Mouse (Mus musculus): ENCODE data around the gene Arl4d.
"Not testable (repeated sequence)": the region's sequence is repeated elsewhere in the genome, so short reads cannot be mapped to it uniquely, and the experiment has no call there.

The Arl4d gene

DNA sequence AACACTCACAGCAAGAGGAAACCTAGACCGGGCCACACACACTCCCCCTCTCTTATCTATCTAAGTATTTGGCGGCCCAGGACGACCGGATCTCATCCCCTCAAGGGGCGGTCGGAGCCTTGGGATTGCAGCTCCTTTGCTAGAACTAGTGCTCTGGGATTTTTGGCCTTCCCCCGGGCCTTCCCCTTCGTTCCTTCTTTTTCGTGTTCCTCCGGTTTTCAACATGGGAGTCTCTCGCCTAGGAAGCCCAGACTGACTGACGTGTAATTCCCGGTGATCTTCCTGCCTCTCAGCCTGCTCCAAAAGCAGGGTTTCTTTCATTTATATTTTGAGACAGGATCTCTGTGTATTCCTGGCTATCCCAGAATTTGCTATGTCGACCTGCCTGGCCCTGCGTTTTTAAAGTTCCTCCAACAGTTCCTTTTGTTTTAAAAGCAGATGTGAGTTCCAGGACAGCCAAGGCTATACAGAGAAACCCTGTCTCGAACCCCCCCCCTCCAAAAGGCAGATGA lies 19.0 kb upstream of the Arl4d start:
- DNase-seq = not testable (repeated sequence)

DNA sequence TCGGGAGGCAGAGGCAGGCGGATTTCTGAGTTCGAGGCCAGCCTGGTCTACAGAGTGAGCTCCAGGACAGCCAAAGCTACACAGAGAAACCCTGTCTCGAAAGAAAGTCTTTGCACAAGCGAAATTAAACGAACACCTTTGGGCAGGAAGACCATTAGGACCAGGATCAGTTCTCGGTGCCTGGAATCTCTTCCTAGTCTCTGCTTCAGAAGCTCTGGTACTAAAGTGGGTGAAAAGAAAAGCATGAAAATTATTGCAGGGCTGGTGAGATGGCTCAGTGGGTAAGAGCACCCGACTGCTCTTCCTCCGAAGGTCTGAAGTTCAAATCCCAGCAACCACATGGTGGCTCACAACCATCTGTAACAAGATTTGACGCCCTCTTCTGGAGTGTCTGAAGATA lies 18.2 kb upstream of the Arl4d start:
- DNase-seq = not testable (repeated sequence)

- no peak for DNase-seq
Observed at GRCm38 (mm10) chr11:101656356-101656755, 9.0 kb upstream of the Arl4d start.

- no peak for DNase-seq
Observed at GRCm38 (mm10) chr11:101657528-101657885, 7.8 kb upstream of the Arl4d start.

- DNase-seq = peak; percentile 89 to 91
Observed at GRCm38 (mm10) chr11:101657886-101658750, 7.2 kb upstream of the Arl4d start.

DNA sequence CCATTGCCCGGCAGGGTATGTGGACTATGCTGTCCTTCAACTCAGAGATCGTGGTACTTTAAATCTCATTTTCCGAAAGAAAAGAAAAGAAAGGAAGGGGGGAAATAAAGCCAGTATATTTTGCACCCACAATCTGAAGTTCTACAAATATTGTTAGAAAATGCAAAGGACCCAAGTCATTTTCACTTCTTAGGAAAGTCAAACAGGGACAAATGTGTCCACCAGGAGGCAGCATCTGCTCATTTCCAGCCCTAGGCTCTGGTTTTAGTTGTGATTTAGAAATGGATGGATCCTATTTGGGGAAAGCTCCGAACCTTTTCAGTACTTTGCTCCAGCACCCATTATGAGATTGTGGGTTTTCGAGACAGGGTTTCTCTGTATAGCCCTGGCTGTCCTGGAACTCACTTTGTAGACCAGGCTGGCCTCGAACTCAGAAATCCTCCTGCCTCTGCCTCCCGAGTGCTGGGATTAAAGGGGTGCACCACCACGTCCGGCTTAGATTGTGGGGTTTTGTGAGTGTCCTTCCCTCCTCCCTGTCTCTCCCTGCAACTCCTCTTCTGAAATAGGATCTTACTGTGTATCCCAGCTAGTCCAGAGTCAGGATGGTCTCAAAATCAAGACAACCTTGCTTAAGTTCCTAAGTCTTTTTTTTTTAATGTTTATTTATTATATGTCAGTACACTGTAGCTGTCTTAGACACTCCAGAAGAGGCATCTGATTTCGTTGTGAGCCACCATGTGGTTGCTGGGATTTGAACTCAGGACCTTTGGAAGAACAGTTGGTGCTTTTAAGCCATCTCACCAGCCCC lies 6.4 kb upstream of the Arl4d start:
- peak; percentile 78 to 80 for DNase-seq

DNA sequence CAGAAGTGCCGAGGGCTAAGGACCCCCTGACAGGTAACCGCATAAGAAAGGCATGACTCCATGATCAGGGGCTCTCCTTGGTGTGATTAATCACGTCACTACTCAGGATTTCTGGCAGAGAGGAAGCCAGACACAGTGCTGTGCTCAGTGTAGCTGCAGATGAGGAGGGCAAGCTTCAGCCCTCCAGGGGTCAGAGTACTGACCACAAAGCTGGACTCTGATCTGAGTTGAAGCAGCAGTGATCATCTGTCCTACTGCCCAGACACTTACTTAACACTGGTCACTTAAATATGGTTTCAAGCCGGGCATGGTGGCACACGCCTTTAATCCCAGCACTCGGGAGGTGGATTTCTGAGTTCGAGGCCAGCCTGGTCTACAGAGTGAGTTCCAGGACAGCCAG lies 4.2 kb upstream of the Arl4d start:
- no peak for DNase-seq

DNA sequence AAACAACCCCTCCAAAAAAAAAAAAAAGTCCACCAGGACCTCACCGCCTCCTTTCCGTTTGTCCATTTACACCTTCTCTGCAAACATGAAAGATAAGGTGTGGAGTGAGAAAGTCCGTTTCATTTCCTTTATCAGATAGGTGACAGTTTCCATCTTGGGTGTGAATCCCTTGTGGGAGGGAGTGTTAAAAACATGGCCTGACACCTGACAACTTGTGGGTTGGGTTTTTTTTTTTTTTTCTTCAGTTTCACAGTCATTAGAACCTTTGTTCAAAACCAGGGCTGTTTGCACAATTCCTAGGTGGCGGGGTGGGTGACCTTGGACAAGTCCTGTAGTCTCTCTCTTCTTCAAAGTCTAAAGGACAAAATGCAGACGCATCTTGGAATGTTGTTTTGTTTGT lies 3.6 kb upstream of the Arl4d start:
- DNase-seq = no peak

- no peak for DNase-seq
Observed at GRCm38 (mm10) chr11:101663229-101664027, 1.9 kb upstream of the Arl4d start.

GRCm38 (mm10) chr11:101665636-101665992 lies 273 bp downstream of the Arl4d start:
- DNase-seq = no peak

DNA sequence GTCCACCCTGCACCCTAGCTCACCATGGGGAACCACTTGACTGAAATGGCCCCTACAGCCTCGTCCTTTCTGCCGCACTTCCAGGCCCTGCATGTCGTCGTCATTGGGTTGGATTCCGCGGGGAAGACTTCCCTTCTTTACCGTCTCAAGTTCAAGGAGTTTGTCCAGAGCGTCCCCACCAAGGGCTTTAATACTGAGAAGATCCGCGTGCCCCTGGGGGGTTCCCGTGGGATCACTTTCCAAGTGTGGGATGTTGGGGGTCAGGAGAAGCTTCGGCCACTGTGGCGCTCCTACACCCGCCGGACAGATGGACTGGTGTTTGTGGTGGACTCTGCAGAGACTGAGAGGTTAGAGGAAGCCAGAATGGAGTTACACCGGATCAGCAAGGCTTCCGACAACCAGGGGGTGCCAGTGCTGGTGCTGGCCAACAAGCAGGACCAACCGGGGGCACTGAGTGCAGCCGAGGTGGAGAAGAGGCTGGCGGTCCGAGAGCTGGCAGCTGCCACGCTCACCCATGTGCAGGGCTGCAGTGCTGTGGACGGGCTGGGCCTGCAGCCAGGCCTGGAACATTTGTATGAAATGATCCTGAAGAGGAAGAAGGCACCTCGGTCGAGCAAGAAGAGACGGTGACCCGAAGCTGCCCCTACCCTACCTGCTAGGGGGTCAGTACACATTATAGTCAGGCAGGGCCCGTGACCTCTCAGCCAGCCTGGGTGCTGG lies 1.4 kb downstream of the Arl4d start:
- no peak for DNase-seq

- no peak for DNase-seq
Observed at GRCm38 (mm10) chr11:101667871-101668532, 2.7 kb downstream of the Arl4d start.

GRCm38 (mm10) chr11:101668546-101669261 lies 3.4 kb downstream of the Arl4d start:
- no peak for DNase-seq

GRCm38 (mm10) chr11:101670334-101670733 lies 5.0 kb downstream of the Arl4d start:
- DNase-seq = no peak

DNA sequence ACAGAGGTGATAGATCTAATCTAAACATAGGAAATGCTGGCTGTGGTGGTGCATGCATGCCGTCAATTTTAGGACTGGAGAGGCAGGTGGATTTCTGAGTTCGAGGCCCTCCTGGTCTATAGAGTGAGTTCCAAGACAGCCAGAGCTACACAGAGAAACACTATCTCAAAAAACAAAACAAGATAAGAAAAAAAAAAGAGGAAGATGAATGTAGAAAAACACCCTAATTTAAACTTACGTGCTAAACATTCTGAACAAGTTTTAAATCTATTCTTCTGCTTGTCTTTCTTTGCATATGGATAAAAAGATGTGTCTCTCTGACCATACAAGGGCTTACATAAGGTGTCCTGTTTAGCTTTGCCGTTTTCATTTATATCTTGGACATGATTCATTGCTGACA lies 5.9 kb downstream of the Arl4d start:
- no peak for DNase-seq

DNA sequence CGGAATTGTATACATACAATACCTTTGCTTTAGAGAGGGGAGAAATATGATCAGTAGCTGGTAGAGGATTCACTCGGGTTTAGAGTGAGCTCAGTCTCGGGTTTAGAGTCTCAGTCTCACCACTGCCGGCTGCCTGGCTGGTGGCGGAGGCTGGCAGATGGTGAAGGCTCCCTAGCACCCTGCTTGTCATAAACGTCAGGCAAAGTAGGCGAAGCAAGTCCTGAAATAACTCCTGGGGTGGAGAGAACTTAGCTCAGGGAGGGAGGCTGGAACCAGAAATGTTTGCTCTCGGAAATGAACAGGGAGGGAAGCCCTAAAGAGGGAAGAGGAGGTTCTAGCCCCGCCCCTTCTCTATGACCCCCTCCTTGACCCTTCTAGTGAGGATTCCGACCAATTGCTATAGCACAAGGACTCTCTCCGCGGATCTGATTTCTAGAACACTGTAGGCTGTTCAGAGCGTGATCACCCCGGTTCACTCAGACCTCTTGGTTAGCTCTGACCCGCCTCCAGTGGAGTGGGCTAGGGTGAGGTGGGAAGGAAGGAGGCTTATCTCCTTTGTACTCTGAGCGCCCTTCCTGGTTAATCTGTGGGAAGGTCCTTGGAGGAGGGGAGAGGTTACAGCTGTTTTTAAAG lies 7.8 kb downstream of the Arl4d start:
- DNase-seq = no peak

- DNase-seq = no peak
Observed at GRCm38 (mm10) chr11:101674106-101674505, 8.8 kb downstream of the Arl4d start.

DNA sequence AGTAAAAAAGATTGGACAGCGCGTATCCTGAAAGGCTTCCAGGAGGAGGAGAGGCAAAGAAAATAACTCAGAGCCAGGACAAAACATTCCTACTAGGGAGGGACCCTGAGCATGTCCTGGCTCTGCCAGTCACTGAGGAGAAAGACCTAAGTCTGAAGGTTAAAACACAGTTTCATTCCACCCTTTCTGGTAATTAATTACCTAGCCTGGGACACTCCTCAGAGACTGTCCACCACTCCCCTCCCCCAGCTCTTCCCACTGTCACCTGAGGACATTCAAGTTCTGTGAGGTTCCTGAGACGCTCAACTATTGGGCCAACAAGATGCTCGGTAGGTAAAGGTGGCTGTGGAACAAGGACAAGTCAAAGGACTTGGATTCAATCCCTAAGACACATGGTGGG lies 10.0 kb downstream of the Arl4d start:
- DNase-seq = no peak

DNA sequence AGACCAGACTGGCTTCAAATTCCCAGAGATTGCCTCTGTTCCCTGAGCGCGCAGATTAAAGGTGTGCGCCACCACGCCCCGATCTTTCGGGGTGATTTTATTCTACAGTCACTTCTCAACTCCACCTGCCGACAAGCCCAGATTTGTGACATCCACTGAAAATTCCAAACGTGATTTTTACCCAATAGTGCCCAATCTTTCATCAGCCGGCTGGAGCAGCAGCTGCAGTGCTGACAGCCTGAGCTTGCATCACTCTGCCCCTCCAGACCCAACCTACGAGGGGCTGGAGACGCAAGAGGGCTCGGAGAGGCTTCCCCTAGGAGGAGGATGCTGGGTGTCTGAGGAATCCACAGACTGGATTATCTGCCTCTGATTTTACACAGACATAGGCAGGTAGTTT lies 12.3 kb downstream of the Arl4d start:
- no peak for DNase-seq

DNA sequence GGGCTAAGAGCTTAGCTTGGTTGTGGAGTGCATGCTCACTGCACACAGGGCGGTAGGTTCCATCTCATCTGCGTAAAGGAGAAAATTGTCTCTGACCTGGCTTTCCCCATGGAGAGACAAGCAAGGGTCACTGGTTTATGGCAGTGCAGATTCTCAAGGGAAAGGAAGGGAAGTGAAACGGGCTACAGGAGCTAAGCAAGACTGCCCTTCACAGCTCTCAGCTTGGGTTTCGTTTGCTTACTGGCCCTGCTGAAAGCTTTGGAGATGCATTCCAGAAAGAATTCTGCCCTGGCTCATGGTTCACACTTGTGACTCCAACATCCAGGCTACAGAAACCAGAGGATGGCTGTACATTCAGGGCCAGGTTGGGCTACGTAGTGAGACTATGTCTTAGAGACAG lies 13.4 kb downstream of the Arl4d start:
- no peak for DNase-seq

DNA sequence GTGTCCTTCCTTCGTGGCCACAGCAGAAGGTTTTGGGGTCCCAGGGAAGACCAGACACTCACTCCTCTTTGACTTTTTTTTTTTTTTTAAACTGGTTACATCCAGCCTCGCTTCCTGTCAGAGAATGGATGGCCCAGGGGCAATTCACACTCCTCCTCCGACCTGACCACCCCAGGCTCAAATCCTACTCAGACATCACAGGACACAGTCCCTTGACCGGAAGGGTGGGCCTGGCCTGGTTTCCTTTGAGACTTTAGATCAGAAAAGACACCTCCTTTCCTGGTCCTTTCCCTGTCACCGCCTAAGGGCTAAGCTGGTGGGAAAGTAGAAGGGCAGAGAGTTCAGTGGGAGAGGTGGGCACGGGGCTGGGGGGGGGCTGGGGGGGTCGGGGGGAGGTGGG lies 14.6 kb downstream of the Arl4d start:
- no peak for DNase-seq
